Mouse (Mus musculus) ES-E14 (cell line): ENCODE data around the gene Sall2. TPM values are rescaled to one million over a fixed set of nuclear protein-coding genes. Genes with fewer than 3 reads are reported as not detected.
A peak's percentile ranks its signal among the peaks of the same experiment; 100 is the strongest.
"Not testable (repeated sequence)": the region's sequence is repeated elsewhere in the genome, so short reads cannot be mapped to it uniquely, and the experiment has no call there.

Experiments used
- DNase-seq: peaks from one replicate; pipeline ENCODE4 v3.0.0-alpha.2; 2013; ENCODE audit warnings: low read depth, low spot score
- H3K27ac ChIP-seq: 2 replicates; pipeline ENCODE4 v1.5.1; 2012; ENCODE audit warnings: low read depth, mild to moderate bottlenecking, low read length, moderate library complexity, mixed read lengths; ENCODE audit not compliant: poor library complexity, insufficient read depth, severe bottlenecking
- H3K36me3 ChIP-seq: 2 replicates; pipeline ENCODE4 v1.6.1; 2012; ENCODE audit warnings: mild to moderate bottlenecking, low read length, moderate library complexity, mixed read lengths; ENCODE audit not compliant: control insufficient read depth, poor library complexity, insufficient read depth, severe bottlenecking
- H3K4me1 ChIP-seq, 2 experiments: fragments of 150-350 bp in 1 of 2; sonication (generic) in 1 of 2; 2 replicates each; pipeline ENCODE4 v1.6.1; 2012; ENCODE audit warnings: low read length in 2 of 2, mild to moderate bottlenecking in 1 of 2, mixed read lengths in 1 of 2; ENCODE audit not compliant: control insufficient read depth in 2 of 2, insufficient read depth in 2 of 2, poor library complexity in 1 of 2
- H3K4me3 ChIP-seq, 2 experiments: fragments of 150-350 bp in 1 of 2; sonication (generic) in 1 of 2; 2 replicates each; pipeline ENCODE4 v1.5.1; 2012; ENCODE audit warnings: low read length in 2 of 2, low read depth in 1 of 2, mild to moderate bottlenecking in 1 of 2, mixed read lengths in 1 of 2; ENCODE audit not compliant: insufficient read depth in 1 of 2, poor library complexity in 1 of 2, severe bottlenecking in 1 of 2
- H3K9ac ChIP-seq: 2 replicates; pipeline ENCODE4 v1.6.1; 2012; ENCODE audit warnings: low read depth, mild to moderate bottlenecking, low read length, mixed read lengths; ENCODE audit not compliant: poor library complexity, insufficient read depth, severe bottlenecking
- H3K9me3 ChIP-seq: fragments of 150-350 bp; sonication (generic); 2 replicates; pipeline ENCODE4 v1.6.1; 2012; ENCODE audit warnings: low read depth, mild to moderate bottlenecking, low read length; ENCODE audit not compliant: control insufficient read depth, insufficient read depth
- CHD2 ChIP-seq: IDR thresholded peaks from 2 replicates; pipeline ENCODE4 v1.6.1; 2014; ENCODE audit warnings: mild to moderate bottlenecking, low read depth, low read length, inconsistent platforms
- HCFC1 ChIP-seq: IDR thresholded peaks from 2 replicates; pipeline ENCODE4 v1.6.1; 2012; ENCODE audit warnings: low read length, inconsistent platforms, borderline replicate concordance; ENCODE audit not compliant: insufficient read depth
- MAFK ChIP-seq: IDR thresholded peaks from 2 replicates; pipeline ENCODE4 v1.6.1; 2014; ENCODE audit warnings: mild to moderate bottlenecking, low read depth, low read length, inconsistent platforms; ENCODE audit not compliant: insufficient read depth
- ZC3H11A ChIP-seq: IDR thresholded peaks from 2 replicates; pipeline ENCODE4 v1.6.1; 2012; ENCODE audit warnings: low read depth, mild to moderate bottlenecking, inconsistent platforms, low read length, borderline replicate concordance
- ZNF384 ChIP-seq: IDR thresholded peaks from 2 replicates; pipeline ENCODE4 v1.6.1; 2012; ENCODE audit warnings: low read depth, low read length, inconsistent platforms
- in situ Hi-C, 2 experiments: fragments of 600-800 bp; cut with MboI; formaldehyde crosslinking; loops; one replicate each; pipeline ENCODE4 v1.15.1; 2025; ENCODE audit warnings: low sequenced_read_pairs in 2 of 2, inconsistent platforms in 1 of 2; ENCODE audit not compliant: unreplicated experiment in 2 of 2
- total RNA-seq: library from RNA; depleted of rRNA; stranded (reverse); fragments of 300-350 nt; gene quantifications from 2 replicates; pipeline ENCODE4 v1.2.3, GENCODE M21; 2012

The Sall2 gene
- total RNA-seq, 1 experiment, result 4.3 TPM

DNA sequence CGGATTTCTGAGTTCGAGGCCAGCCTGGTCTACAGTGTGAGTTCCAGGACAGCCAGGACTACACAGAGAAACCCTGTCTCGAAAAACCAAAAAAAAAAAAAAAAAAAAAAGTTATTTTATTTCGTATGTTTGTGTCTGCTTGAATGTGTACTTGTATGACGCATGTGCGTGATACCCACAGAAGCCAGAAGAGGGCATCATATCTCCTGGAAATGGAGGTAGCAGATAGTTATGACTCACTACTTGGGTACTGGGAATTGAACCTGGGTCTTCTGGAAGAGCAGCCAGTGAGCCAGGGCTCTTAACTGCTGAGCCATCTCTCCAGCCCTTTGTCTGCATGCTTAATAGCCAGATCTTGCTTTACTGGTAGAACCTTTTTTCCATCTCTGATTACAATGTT, 18.2 kb downstream of the Sall2 start:
- in situ Hi-C loops, H3K4me3 ChIP-seq, H3K9ac ChIP-seq, DNase-seq, H3K9me3 ChIP-seq, H3K27ac ChIP-seq: not testable (repeated sequence)
- Histone ChIP-seq H3K36me3 (peaks cover 16% of the 10 kb centered on the region; the same call in 1 of the 2 replicates), H3K4me1 (peaks cover under 1 to 21% of the 10 kb centered on the region in 2 experiments; a peak in 3 of 4 replicates)
- 0 out of 2 replicates have a peak, but pooled peaks have one; percentile 28 for TF ChIP-seq ZNF384

DNA sequence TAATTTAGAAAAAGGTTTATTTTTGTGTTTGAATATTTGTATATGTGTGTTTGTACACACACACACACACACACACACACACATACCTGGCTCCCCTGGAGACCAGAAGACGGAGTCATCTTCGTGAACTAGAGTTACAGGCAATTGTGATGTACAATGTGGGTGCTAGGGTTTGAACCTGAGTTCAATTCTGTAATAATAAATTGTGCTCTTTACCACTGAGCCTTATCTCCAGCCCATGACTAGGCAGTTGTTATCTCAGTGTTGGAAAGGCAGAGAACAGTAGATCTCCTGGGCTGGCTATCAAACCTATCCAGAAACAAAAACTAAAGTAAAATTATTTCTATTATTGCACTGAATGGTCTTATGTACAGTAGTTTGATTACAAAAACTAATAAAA, 22.5 kb downstream of the Sall2 start:
- in situ Hi-C loops, result no loop called here
- Histone ChIP-seq H3K9me3 (no peaks in the 10 kb centered on the region), H3K27ac (no peak overlapping the region), H3K9ac (peak overlapping the region; percentile 62; the same call in 1 of the 2 replicates), H3K36me3 (no peaks in the 10 kb centered on the region), H3K4me3 (no peak overlapping the region), H3K4me1 (no peaks in the 10 kb centered on the region)
- no peak for TF ChIP-seq MAFK
- no peak for TF ChIP-seq CHD2
- TF ChIP-seq HCFC1, result no peak
- no peak for TF ChIP-seq ZC3H11A
- no peak for TF ChIP-seq ZNF384
- DNase-seq, result no peak

DNA sequence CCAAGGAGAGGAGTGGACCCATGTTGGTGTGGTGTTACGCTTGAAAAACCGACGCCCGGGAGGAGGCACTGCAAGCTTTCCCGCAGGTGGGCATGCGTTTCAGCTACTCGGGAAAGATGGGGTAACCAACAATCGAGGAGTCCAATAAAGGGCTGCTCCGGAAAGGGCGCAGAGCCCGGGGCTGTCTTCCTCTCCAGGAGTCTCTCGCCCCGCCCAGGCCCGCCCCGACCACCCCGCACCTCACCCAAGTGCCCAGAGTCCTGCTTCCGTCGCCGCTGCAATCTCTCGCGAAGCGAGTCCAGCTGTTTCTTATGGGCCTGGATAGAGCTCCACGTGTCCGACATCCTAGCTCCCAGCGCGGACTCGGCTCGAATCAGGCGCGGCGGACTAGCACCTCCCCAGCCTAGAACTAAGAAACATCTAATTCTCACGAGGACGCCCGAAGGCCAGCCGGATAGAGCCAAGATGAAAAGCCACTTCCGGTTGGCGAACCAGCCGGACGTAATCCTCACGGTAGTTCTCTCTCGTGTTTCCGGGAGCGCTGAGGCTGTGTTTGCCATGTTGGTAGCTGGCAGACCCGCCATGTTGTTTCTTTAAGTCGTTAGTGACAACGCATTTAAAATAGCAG, 23.8 kb downstream of the Sall2 start, which contains the start of gene Mettl3:
Mettl3 (minus strand) TSS at position 485 of the 628 bp plus-strand sequence.
- Histone ChIP-seq H3K9ac (peak within 1 kb of the TSS; percentile 92), H3K9me3 (no peaks in the 10 kb centered on the region), H3K36me3 (peaks cover 5% of the 10 kb centered on the region), H3K4me1 (no peaks in the 10 kb centered on the region), H3K4me3 (peak within 1 kb of the TSS; percentile 83 to 84), H3K27ac (peak within 1 kb of the TSS; percentile 96)
- TF ChIP-seq HCFC1, result peak; percentile 92
- TF ChIP-seq ZC3H11A, result no peak
- DNase-seq, result peak; percentile 87
- in situ Hi-C loops, result no loop called here

DNA sequence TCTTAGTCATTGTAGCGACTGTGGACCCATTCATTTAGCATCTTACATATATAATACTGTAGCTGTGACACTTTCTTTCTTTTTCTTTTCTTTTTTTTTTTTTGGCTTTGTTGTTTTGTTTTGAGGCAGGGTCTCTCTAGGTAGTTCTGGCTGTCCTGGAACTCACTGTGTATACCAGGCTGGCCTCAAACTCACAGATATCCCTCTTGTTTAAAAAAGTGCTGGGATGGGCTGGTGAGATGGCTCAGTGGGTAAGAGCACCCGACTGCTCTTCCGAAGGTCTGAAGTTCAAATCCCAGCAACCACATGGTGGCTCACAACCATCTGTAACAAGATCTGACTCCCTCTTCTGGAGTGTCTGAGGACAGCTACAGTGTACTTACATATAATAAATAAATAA, 25.0 kb downstream of the Sall2 start:
- peak; percentile 77 for TF ChIP-seq ZNF384
- H3K36me3 ChIP-seq, result peaks cover 11% of the 10 kb centered on the region
- H3K9ac ChIP-seq, in situ Hi-C loops, H3K4me1 ChIP-seq, H3K27ac ChIP-seq, DNase-seq, H3K4me3 ChIP-seq, H3K9me3 ChIP-seq: not testable (repeated sequence)

DNA sequence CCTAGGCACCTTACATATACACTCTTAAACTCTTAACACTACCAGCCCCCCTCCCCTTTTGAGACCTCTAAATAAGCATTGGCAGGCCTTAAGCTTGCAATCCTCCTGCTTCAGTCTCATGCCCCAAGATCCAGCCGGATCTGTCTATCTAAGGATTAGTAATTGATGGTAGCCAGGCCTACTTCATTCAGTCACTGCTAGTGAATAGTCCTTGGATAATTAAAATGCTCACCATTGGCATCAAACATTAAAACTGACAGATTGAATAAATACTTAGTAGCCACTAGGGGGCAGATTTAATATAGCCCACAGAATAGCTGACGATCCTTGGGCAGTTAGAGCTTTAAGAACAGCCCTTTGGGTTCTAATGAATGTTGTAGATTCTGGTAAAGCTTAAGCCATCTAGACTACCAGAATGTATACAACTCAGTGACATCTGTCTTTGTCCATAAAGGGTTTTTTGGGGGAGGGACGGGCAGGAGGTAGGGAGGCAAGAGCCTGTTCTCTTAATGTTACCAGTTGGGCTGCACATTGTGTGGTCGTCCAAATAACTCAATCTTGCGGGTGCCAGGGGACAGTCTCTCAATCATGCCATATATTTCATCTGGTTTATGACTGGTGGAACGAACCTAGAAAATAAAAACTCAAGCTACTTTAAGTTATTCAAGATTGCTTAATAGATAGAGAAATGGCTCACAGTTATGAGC, 32.9 kb downstream of the Sall2 start:
- peaks cover 36% of the 10 kb centered on the region for H3K36me3 ChIP-seq
- no peak overlapping the region for H3K4me3 ChIP-seq
- no peak overlapping the region for H3K27ac ChIP-seq
- TF ChIP-seq ZNF384 (no peak), ZC3H11A (no peak), CHD2 (no peak), HCFC1 (no peak), MAFK (no peak)
- in situ Hi-C loops, result no loop called here
- no peak overlapping the region for H3K9ac ChIP-seq
- DNase-seq, result no peak
- H3K4me1 ChIP-seq, result peaks cover 0 to 4% of the 10 kb centered on the region in 2 experiments; a peak in 1 of 4 replicates
- H3K9me3 ChIP-seq, result no peaks in the 10 kb centered on the region
